ENCODE assay signal across 11 mouse cellular contexts in the genomic region with DNA sequence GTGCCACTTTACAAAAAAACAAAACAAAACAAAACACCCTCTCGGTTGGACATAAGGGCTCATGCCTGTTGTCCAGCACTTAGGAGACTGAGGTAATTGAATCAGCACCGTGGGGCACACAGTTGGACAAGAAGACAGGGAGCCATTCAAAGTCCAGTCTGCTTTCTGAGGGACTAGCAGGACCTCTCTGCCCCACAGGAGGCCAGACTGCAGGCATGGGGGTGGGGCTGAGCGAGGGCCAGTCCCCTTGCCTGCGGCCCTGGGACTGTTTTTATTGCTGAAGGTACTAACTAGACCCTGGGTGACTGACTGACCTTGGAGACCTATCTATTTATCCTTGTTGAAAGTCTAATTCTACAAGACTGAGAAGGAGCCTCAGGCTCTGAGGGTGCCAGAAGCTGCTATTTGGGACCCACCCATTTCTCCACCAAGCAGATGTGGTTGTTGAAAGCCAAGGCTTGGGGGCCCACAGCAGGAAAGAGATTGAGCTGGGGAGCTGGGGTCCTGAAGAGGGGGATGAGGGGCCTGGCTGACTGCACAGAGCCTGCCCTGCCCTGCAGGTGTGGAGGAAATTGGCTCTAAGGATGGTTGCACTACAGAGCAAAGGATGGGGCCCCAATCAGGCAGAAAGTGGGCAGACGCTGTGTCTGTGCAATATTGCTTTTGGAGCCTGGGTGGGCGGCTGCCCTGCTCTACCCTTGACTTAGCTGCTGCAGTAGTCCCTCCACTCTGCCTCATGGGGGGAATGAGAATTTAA.
A peak's percentile ranks its signal among the peaks of the same experiment; 100 is the strongest.
DNase-seq lines count a peak whose midpoint lies in the region; ATAC-seq and TF ChIP-seq lines count a peak whose summit lies in the region.
"Had no signal": no experiment of that assay in that cellular context is flagged by ENCODE, and none has a peak within 500 bp of the region (broad histone marks: within the 10 kb centered on the region; RNA-seq: fewer than 3 reads in every experiment).

No protein-coding gene starts in this region.

- H3K9me3 ChIP-seq in heart, embryonic 10.5 days, result no peaks in the 10 kb centered on the region
- no peaks in the 10 kb centered on the region for H3K9me3 ChIP-seq in heart, embryonic 12.5 days (replicated peaks)
- no peaks in the 10 kb centered on the region for H3K9me3 ChIP-seq in stomach, embryonic 16.5 days (replicated peaks; ENCODE audit: control insufficient read depth, low read length)
- no peaks in the 10 kb centered on the region for H3K9me3 ChIP-seq in stomach, postnatal 0 days (ENCODE audit: control insufficient read depth, low read length)
- H3K9me3 ChIP-seq: embryonic facial prominence, embryonic 13.5 days had no signal

- TF ChIP-seq EP300 in stomach, postnatal 0 days (optimal IDR thresholded peaks at IDR 0.05), result no peak

- no peak for TF ChIP-seq CTCF in stomach, postnatal 0 days (IDR thresholded peaks at IDR 0.05; ENCODE audit: low read depth)

- H3K4me2 ChIP-seq in heart, embryonic 12.5 days, result no peak overlapping the region
- H3K4me2 ChIP-seq in stomach, embryonic 16.5 days (ENCODE audit: low read depth, low read length), result no peak overlapping the region
- no peak overlapping the region for H3K4me2 ChIP-seq in stomach, postnatal 0 days (replicated peaks; ENCODE audit: low read depth)
- H3K4me2 ChIP-seq: embryonic facial prominence, embryonic 13.5 days had no signal

- peaks cover 30% of the 10 kb centered on the region for H3K4me1 ChIP-seq in heart, embryonic 10.5 days
- H3K4me1 ChIP-seq in heart, embryonic 12.5 days (replicated peaks), result peaks cover 28% of the 10 kb centered on the region
- peaks cover 8% of the 10 kb centered on the region for H3K4me1 ChIP-seq in stomach, embryonic 16.5 days (ENCODE audit: control insufficient read depth, insufficient read depth, low read length)
- H3K4me1 ChIP-seq in stomach, postnatal 0 days (replicated peaks; ENCODE audit: control insufficient read depth, insufficient read depth), result no peaks in the 10 kb centered on the region

- 34% methylated on average over 6 of the region's 6 CpGs for WGBS in heart, embryonic 10.5 days
- WGBS in heart, embryonic 12.5 days, result 34% methylated on average over 6 of the region's 6 CpGs
- WGBS in stomach, embryonic 16.5 days, result 41% methylated on average over 6 of the region's 6 CpGs
- 37% methylated on average over 6 of the region's 6 CpGs for WGBS in stomach, postnatal 0 days

- H3K27me3 ChIP-seq in heart, embryonic 10.5 days (ENCODE audit: insufficient read depth, poor library complexity, severe bottlenecking), result no peaks in the 10 kb centered on the region
- no peaks in the 10 kb centered on the region for H3K27me3 ChIP-seq in heart, embryonic 12.5 days (replicated peaks)
- H3K27me3 ChIP-seq in stomach, embryonic 16.5 days (ENCODE audit: control insufficient read depth, insufficient read depth, low read length), result no peaks in the 10 kb centered on the region
- H3K27me3 ChIP-seq in stomach, postnatal 0 days (ENCODE audit: control insufficient read depth, insufficient read depth, low read length), result no peaks in the 10 kb centered on the region
- H3K27me3 ChIP-seq: embryonic facial prominence, embryonic 13.5 days had no signal

- H3K36me3 ChIP-seq in heart, embryonic 10.5 days, result no peaks in the 10 kb centered on the region
- H3K36me3 ChIP-seq in heart, embryonic 12.5 days, result no peaks in the 10 kb centered on the region
- no peaks in the 10 kb centered on the region for H3K36me3 ChIP-seq in stomach, embryonic 16.5 days (ENCODE audit: control insufficient read depth, insufficient read depth, low read length)
- H3K36me3 ChIP-seq in stomach, postnatal 0 days (ENCODE audit: control insufficient read depth, insufficient read depth, low read length), result no peaks in the 10 kb centered on the region
- H3K36me3 ChIP-seq: embryonic facial prominence, embryonic 13.5 days had no signal

- no peak for ATAC-seq in heart, embryonic 12.5 days (ENCODE audit: insufficient number of reproducible peaks, low FRiP score)
- ATAC-seq in stomach, embryonic 16.5 days (ENCODE audit: insufficient read depth, low FRiP score), result no peak; the same call in 1 of the 2 replicates
- ATAC-seq in stomach, postnatal 0 days (ENCODE audit: low FRiP score, low TSS enrichment), result no peak
- ATAC-seq: hindbrain, embryonic 16.5 days had no signal

- no peak overlapping the region for H3K4me3 ChIP-seq in heart, embryonic 10.5 days
- no peak overlapping the region for H3K4me3 ChIP-seq in heart, embryonic 12.5 days
- no peak overlapping the region for H3K4me3 ChIP-seq in stomach, embryonic 16.5 days (replicated peaks; ENCODE audit: low read length)
- no peak overlapping the region for H3K4me3 ChIP-seq in stomach, postnatal 0 days (ENCODE audit: low read depth, low read length)
- H3K4me3 ChIP-seq: embryonic facial prominence, embryonic 13.5 days had no signal

- no peak overlapping the region for H3K9ac ChIP-seq in heart, embryonic 12.5 days
- H3K9ac ChIP-seq in stomach, embryonic 16.5 days (ENCODE audit: low read length), result 0 out of 2 replicates have a peak overlapping the region, but pooled peaks have one; percentile 7
- H3K9ac ChIP-seq in stomach, postnatal 0 days (ENCODE audit: low read length), result no peak overlapping the region
- H3K9ac ChIP-seq: embryonic facial prominence, embryonic 13.5 days had no signal

- no peak for DNase-seq in heart, embryonic 10.5 days (ENCODE audit: low spot score)
- DNase-seq in stomach, postnatal 0 days (ENCODE audit: low spot score), result no peak
- DNase-seq in kidney, postnatal 25 days, result peak; percentile 18 to 59
- peak; percentile 32 to 63 for DNase-seq in thymus, postnatal 36 days
- no peak for DNase-seq in layer of hippocampus, postnatal 25 days (ENCODE audit: extremely low spot score in 1 of 2, low spot score in 1 of 2)
- no peak for DNase-seq in testis, postnatal 14 days (ENCODE audit: low spot score)
- DNase-seq: heart, adult 11 months had no signal

- H3K27ac ChIP-seq in heart, embryonic 10.5 days, result peak overlapping the region; percentile 12; the same call in 1 of the 2 replicates
- no peak overlapping the region for H3K27ac ChIP-seq in heart, embryonic 12.5 days (ENCODE audit: poor library complexity, severe bottlenecking)
- H3K27ac ChIP-seq in stomach, embryonic 16.5 days (ENCODE audit: low read length), result no peak overlapping the region
- no peak overlapping the region for H3K27ac ChIP-seq in stomach, postnatal 0 days (replicated peaks)
- H3K27ac ChIP-seq: embryonic facial prominence, embryonic 13.5 days had no signal

Comparison
In these comparisons a context has a peak if more than half of its experiments do, and no peak if none do; other contexts are left out.
1. DNase-seq: peak in kidney, postnatal 25 days (2 of 2) and thymus, postnatal 36 days (2 of 2); none in heart, embryonic 10.5 days (single experiment), stomach, postnatal 0 days (single experiment), layer of hippocampus, postnatal 25 days (0 of 2) and testis, postnatal 14 days (single experiment).